In genomic region chr1:156923511-156923910, GRCm38 (mm10) we compare ENCODE assay signal across 18 mouse cellular contexts. TPM values are rescaled to one million over a fixed set of nuclear protein-coding genes. Genes with fewer than 3 reads are reported as not detected.
DNase-seq lines count a peak whose midpoint lies in the region; ATAC-seq and TF ChIP-seq lines count a peak whose summit lies in the region.
"Had no signal": no experiment of that assay in that cellular context is flagged by ENCODE, and none has a peak within 500 bp of the region (broad histone marks: within the 10 kb centered on the region; RNA-seq: fewer than 3 reads in every experiment).

No protein-coding gene starts in this region.

- ATAC-seq in midbrain, embryonic 11.5 days (ENCODE audit: low FRiP score), result no peak
- ATAC-seq in midbrain, embryonic 14.5 days (ENCODE audit: low FRiP score, low TSS enrichment), result no peak
- ATAC-seq: activated CD4-positive, CD25-positive, alpha-beta regulatory T cell, adult 4 months; CD4-positive, CD25-positive, alpha-beta regulatory T cell, adult 4 months; Patski had no signal

- H3K27me3 ChIP-seq in midbrain, embryonic 11.5 days (ENCODE audit: control insufficient read depth, insufficient read depth, low read length), result no peaks in the 10 kb centered on the region
- no peaks in the 10 kb centered on the region for H3K27me3 ChIP-seq in midbrain, embryonic 14.5 days (ENCODE audit: control insufficient read depth, insufficient read depth, low read length)
- no peaks in the 10 kb centered on the region for H3K27me3 ChIP-seq in CH12.LX (replicated peaks)
- H3K27me3 ChIP-seq: Patski had no signal

- H3K27ac ChIP-seq in midbrain, embryonic 11.5 days (ENCODE audit: low read depth, low read length), result no peak overlapping the region
- no peak overlapping the region for H3K27ac ChIP-seq in midbrain, embryonic 14.5 days (replicated peaks; ENCODE audit: low read depth, low read length)
- 0 out of 2 replicates have a peak overlapping the region, but pooled peaks have one; percentile 25 for H3K27ac ChIP-seq in CH12.LX (ENCODE audit: insufficient read depth, low read depth)

- TF ChIP-seq EP300 in CH12.LX (IDR thresholded peaks at IDR 0.05; ENCODE audit: low read length), result no peak

- in situ Hi-C loops in CH12.LX (cut with MboI; ENCODE audit: low pct_ligation_motif_present, low pct_unique_long_range_greater_than_20kb, low sequenced_read_pairs), result no loop called here

- no peaks in the 10 kb centered on the region for H3K9me3 ChIP-seq in midbrain, embryonic 11.5 days (ENCODE audit: control insufficient read depth, low read length)
- H3K9me3 ChIP-seq in midbrain, embryonic 14.5 days (ENCODE audit: control insufficient read depth, low read length), result no peaks in the 10 kb centered on the region
- no peaks in the 10 kb centered on the region for H3K9me3 ChIP-seq in CH12.LX (replicated peaks; ENCODE audit: low read length)
- H3K9me3 ChIP-seq: G1E had no signal

- TF ChIP-seq CTCF in CH12.LX (conservative IDR thresholded peaks at IDR 0.05 in 1 of 2, IDR thresholded peaks at IDR 0.05 in 1 of 2; ENCODE audit: low read depth in 2 of 2, low read length in 2 of 2), result no peak

- 84% methylated on average over 1 of the region's 1 CpGs for WGBS in midbrain, embryonic 11.5 days
- 90% methylated on average over 1 of the region's 1 CpGs for WGBS in midbrain, embryonic 14.5 days

- H3K9ac ChIP-seq in midbrain, embryonic 11.5 days (ENCODE audit: low read length), result no peak overlapping the region
- H3K9ac ChIP-seq in midbrain, embryonic 14.5 days (replicated peaks; ENCODE audit: low read length), result no peak overlapping the region
- H3K9ac ChIP-seq in CH12.LX (ENCODE audit: insufficient read depth, low read depth), result no peak overlapping the region

- TF ChIP-seq POLR2A in CH12.LX (IDR thresholded peaks at IDR 0.05; ENCODE audit: low read depth, low read length), result no peak

- DNase-seq in midbrain, embryonic 11.5 days (ENCODE audit: low spot score, missing footprints), result peak; percentile 64
- no peak for DNase-seq in midbrain, embryonic 14.5 days
- DNase-seq in CH12.LX (ENCODE audit: extremely low read depth), result no peak
- no peak for DNase-seq in layer of hippocampus, postnatal 36 days
- DNase-seq: adrenal gland, adult 2 months; adrenal gland, adult 8-10 months; adrenal gland, postnatal 10 days; adrenal gland, postnatal 14 days; adrenal gland, postnatal 25 days; adrenal gland, postnatal 36 days; cerebellum, adult 11 months; cerebellum, adult 11-12 months; cerebellum, adult 18-20 months; cerebellum, adult 2 months had no signal

- H3K79me2 ChIP-seq in CH12.LX (replicated peaks; ENCODE audit: control insufficient read depth, extremely low read depth, insufficient read depth, poor library complexity, severe bottlenecking), result peaks cover 85% of the 10 kb centered on the region

- no peaks in the 10 kb centered on the region for H3K36me3 ChIP-seq in midbrain, embryonic 11.5 days (ENCODE audit: control insufficient read depth, insufficient read depth, low read length)
- no peaks in the 10 kb centered on the region for H3K36me3 ChIP-seq in midbrain, embryonic 14.5 days (ENCODE audit: control insufficient read depth, insufficient read depth, low read length)
- peaks cover 11 to 24% of the 10 kb centered on the region in 2 experiments for H3K36me3 ChIP-seq in CH12.LX (replicated peaks in 1 of 2; ENCODE audit: control insufficient read depth in 1 of 2, insufficient read depth in 1 of 2, low read length in 1 of 2)

- H3K4me2 ChIP-seq in midbrain, embryonic 11.5 days, result no peak overlapping the region
- no peak overlapping the region for H3K4me2 ChIP-seq in midbrain, embryonic 14.5 days (ENCODE audit: low read length)
- no peak overlapping the region for H3K4me2 ChIP-seq in CH12.LX (ENCODE audit: insufficient read depth, low read depth, poor library complexity, severe bottlenecking)

- H3K4me3 ChIP-seq in midbrain, embryonic 11.5 days (ENCODE audit: low read depth, low read length), result no peak overlapping the region
- H3K4me3 ChIP-seq in midbrain, embryonic 14.5 days (replicated peaks; ENCODE audit: low read depth, low read length), result no peak overlapping the region
- no peak overlapping the region for H3K4me3 ChIP-seq in CH12.LX (replicated peaks in 1 of 3; ENCODE audit: low read depth in 2 of 3, low read length in 2 of 3, poor library complexity in 1 of 3)

- no peak for TF ChIP-seq RAD21 in CH12.LX (IDR thresholded peaks at IDR 0.05; ENCODE audit: low read depth, low read length)

- H3K4me1 ChIP-seq in midbrain, embryonic 11.5 days (ENCODE audit: control insufficient read depth, insufficient read depth, low read length), result peaks cover 9% of the 10 kb centered on the region; the same call in 1 of the 2 replicates
- H3K4me1 ChIP-seq in midbrain, embryonic 14.5 days (ENCODE audit: control insufficient read depth, insufficient read depth, low read length), result peaks cover 16% of the 10 kb centered on the region; the same call in 1 of the 2 replicates
- peaks cover 27 to 91% of the 10 kb centered on the region in 2 experiments for H3K4me1 ChIP-seq in CH12.LX (ENCODE audit: control insufficient read depth in 1 of 2, insufficient read depth in 2 of 2)

- dilution Hi-C loops in CH12.LX (cut with MboI; ENCODE audit: extremely low pct_ligation_motif_present, extremely low pct_unique_long_range_greater_than_20kb, low sequenced_read_pairs), result no loop called here

TF ChIP-seq in CH12.LX, 34 proteins besides CTCF, POLR2A, EP300 and RAD21:
- TF ChIP-seq POLR2AphosphoS2 (IDR thresholded peaks at IDR 0.05; ENCODE audit: low read depth, low read length) (0 out of 2 replicates have a peak, but pooled peaks have one; percentile 54), SMC3 (IDR thresholded peaks at IDR 0.05; ENCODE audit: low read depth, low read length) (no peak), IRF4 (IDR thresholded peaks at IDR 0.05; ENCODE audit: low read depth, low read length) (no peak)
TF ChIP-seq in CH12.LX: peak in this region for 1.

RNA-seq across cellular contexts. Expression of gene Ralgps2, which starts 15.9 kb away (rescaled TPM):
- 85.1 and 91.9 TPM in 2 replicates for polyA plus RNA-seq in midbrain, embryonic 11.5 days (2014; fragmentation: Nextera tagmentation; extraction: Ambion mirVana)
- polyA plus RNA-seq in midbrain, embryonic 14.5 days (2014; fragmentation: Nextera tagmentation; extraction: Ambion mirVana), result 122 and 132 TPM in 2 replicates
- total RNA-seq in CH12.LX (2012; rRNA removed) (149 and 174 TPM in 2 replicates), CH12.LX (2014; rRNA removed) (65.1 and 71.8 TPM in 2 replicates)
- 133 and 137 TPM in 2 replicates for polyA plus RNA-seq in CH12.LX (2012; ENCODE audit: insufficient read length, low read depth)
- 10 to 100 TPM; 71.0 to 78.7 TPM for total RNA-seq in layer of hippocampus, postnatal 36 days (2021)
